Mouse (Mus musculus): ENCODE measurements around the gene Olfr968.

Gene Olfr968

DNA sequence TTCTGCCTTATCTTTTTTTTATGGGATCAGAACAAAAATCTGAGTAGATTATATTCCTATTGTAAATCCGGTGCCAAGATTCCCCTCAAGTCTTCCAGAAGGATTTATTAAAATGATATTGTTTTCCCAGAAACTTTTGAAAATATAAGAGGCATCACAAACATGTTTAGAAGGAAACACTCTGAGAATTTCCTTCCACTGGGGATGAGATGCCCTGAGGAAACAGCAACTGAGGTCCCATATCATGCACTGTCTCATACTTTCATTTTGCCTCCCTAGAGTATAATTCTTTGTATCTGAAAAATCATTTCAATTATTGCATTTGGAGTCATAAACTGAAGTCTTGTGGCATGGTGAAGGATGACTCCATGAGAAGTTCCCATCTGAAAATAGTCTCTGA is at the start of gene Olfr968:
Gene Olfr968, minus strand, starts transcription at position 101 of the 400 bp plus-strand sequence.
- DNase-seq, result no peak

GRCm38 (mm10) chr9:39808560-39808959 is 25.5 kb upstream of the Olfr968 start, which contains the start of gene Olfr970:
Olfr970 (plus strand) TSS chr9:39808860.
- no peak for DNase-seq

GRCm38 (mm10) chr9:39790558-39790957 is 7.5 kb upstream of the Olfr968 start, which contains the start of gene Olfr969:
Olfr969 (plus strand) TSS chr9:39790945.
- DNase-seq, result no peak

DNA sequence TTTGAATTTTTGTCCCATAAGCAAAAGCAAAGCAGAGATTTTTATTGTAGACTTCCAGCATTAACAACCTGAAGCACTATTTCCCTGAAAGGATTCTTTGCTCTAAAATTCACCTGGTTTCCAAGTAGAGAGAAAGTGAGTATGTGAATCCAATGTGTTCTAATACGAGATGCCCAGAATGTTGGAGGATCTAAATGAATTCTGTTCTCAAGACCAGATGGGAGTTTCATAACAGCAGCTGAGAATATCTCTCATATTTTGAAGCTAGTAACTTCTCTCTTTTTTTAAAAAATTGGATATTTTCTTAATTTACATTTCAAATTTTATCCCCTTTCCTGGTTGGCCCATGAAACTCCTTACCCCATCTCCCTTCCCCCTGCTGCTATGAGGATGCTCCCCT is 36.6 kb downstream of the Olfr968 start:
- no peak for DNase-seq

DNA sequence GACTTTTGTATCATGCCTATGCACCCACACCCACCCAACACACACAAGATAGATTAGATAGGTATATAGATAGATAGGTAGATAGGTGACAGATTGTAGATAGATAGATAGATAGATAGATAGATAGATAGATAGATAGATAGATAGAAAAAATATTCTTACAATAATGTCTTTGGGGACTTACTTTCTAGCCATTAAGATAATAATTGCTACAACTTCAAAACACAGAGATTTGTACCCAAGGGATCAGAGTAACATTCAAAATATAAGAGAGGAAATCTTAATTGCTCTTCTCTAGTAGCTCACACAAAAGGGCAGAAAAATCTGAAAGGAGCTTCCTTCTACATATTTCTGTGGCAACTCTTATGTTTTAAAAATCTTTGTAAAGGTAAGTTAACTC is 37.1 kb downstream of the Olfr968 start, which contains the start of gene Olfr967:
Gene Olfr967, plus strand, starts transcription at position 301 of the 400 bp plus-strand sequence.
- no peak for DNase-seq

DNA sequence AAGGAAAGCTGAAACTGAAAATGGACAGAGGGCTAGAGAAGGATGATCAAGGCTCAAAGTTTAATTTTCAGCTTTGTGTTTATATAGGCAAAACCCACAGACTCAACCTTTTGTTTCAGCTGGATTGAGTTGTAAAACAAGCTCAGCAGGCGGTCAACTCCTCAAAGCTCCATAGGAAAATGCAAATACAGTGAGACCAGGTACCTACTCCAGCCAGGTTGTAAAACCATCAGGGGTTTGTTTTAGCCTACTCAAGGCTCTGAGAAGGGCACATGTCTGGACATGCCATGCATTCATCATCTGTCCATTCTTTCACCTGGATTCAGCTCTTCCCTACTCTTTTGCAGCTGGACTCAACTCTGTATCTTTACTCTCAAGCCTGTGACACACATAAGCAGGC is 42.3 kb downstream of the Olfr968 start:
- DNase-seq, result no peak

GRCm38 (mm10) chr9:39730678-39731077 is 52.4 kb downstream of the Olfr968 start, which contains the start of gene Olfr150:
Olfr150 (plus strand) TSS chr9:39730978.
- DNase-seq, result no peak
